Mouse (Mus musculus): ENCODE measurements around the gene Scai. TPM values are rescaled to one million over a fixed set of nuclear protein-coding genes. Genes with fewer than 3 reads are reported as not detected.
A peak's percentile ranks its signal among the peaks of the same experiment; 100 is the strongest.

The Scai gene
- polyA plus RNA-seq, 1 experiment from 2014 or later = 11.4 TPM

DNA sequence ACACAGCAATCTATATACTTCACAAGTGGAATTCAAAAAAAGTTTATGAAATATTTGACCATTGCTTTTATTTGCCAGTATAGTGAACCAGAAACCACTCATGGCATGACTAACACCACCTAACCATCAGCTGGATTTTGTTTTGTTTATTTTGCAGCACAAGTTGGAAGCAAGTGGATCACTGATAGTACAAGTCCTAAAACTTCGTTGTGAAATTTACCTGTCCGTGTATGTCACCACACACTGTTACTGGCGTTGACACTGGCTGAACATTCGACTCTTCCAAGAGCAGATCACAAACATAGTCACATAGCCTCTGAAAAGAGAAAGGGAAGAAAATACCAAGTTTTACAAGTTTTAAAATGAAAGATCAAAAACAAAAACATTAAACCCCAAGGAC, 20.2 kb upstream of the Scai start:
- ATAC-seq (replicated peaks; ENCODE audit: low FRiP score) = no peak
- no peak overlapping the region for H3K27ac ChIP-seq (ENCODE audit: low read depth, low read length)
- 96% methylated on average over 4 of the region's 4 CpGs for WGBS
- H3K9ac ChIP-seq (ENCODE audit: low read length) = no peak overlapping the region
- no peak for DNase-seq (ENCODE audit: low spot score)
- no peaks in the 10 kb centered on the region for H3K27me3 ChIP-seq (ENCODE audit: control insufficient read depth, insufficient read depth, low read length)
- no peak overlapping the region for H3K4me3 ChIP-seq (ENCODE audit: low read depth, low read length)
- H3K4me2 ChIP-seq (ENCODE audit: low read depth, low read length, severe bottlenecking) = no peak overlapping the region
- H3K36me3 ChIP-seq (ENCODE audit: control insufficient read depth, insufficient read depth, low read length) = no peaks in the 10 kb centered on the region
- no peaks in the 10 kb centered on the region for H3K9me3 ChIP-seq (ENCODE audit: control insufficient read depth, low read length)
- H3K4me1 ChIP-seq (replicated peaks; ENCODE audit: control insufficient read depth, insufficient read depth, low read length) = no peaks in the 10 kb centered on the region

DNA sequence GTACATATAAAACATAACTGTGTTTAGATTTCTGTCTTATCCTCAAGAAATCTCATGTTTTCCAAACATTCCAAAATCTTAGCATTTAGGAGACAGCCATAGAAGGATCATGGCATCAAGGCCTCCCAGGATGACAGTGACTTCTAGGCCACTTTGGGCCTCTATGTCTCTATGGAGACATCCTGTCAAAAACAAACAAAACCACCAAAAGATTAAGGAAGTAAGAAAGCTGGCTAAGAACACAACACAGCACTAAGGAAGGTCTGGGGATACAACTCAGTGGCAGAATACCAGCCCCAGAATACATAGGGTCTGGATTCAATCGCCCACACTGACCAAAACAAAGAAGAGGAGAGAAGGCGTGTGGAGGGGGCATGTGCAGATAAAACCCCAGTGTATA, 12.8 kb upstream of the Scai start:
- no peak for ATAC-seq (replicated peaks; ENCODE audit: low FRiP score)
- DNase-seq (ENCODE audit: low spot score) = no peak
- no peak overlapping the region for H3K4me3 ChIP-seq (ENCODE audit: low read depth, low read length)
- no peaks in the 10 kb centered on the region; the same call in 1 of the 2 replicates for H3K36me3 ChIP-seq (ENCODE audit: control insufficient read depth, insufficient read depth, low read length)
- no peaks in the 10 kb centered on the region for H3K9me3 ChIP-seq (ENCODE audit: control insufficient read depth, low read length)
- H3K9ac ChIP-seq (ENCODE audit: low read length) = no peak overlapping the region
- H3K27ac ChIP-seq (ENCODE audit: low read depth, low read length) = no peak overlapping the region
- 92% methylated on average over 2 of the region's 2 CpGs for WGBS
- no peak overlapping the region for H3K4me2 ChIP-seq (ENCODE audit: low read depth, low read length, severe bottlenecking)
- H3K27me3 ChIP-seq (ENCODE audit: control insufficient read depth, insufficient read depth, low read length) = no peaks in the 10 kb centered on the region
- H3K4me1 ChIP-seq (replicated peaks; ENCODE audit: control insufficient read depth, insufficient read depth, low read length) = no peaks in the 10 kb centered on the region

DNA sequence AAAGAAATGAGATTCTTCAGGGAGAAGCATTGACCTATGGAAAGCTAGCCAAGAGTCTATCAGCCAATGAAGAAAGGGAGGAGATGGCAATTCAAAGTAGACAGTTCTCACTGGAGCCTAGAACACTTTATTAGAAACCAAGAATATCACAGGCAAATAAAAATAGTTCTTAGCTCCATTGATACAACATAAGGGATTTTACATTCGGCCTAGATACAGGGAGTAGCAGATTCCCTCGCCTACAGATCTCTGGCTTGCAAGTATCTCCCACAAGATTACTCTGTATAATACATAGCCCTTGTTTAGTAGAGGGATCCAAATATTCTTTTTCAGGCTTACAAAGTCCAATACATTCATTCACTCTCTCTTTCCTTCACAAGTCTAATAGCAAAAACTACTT, 4.3 kb upstream of the Scai start:
- H3K9ac ChIP-seq (ENCODE audit: low read length) = no peak overlapping the region
- H3K36me3 ChIP-seq (ENCODE audit: control insufficient read depth, insufficient read depth, low read length) = no peaks in the 10 kb centered on the region; the same call in 1 of the 2 replicates
- H3K9me3 ChIP-seq (ENCODE audit: control insufficient read depth, low read length) = no peaks in the 10 kb centered on the region
- no peak for ATAC-seq (replicated peaks; ENCODE audit: low FRiP score)
- no peak overlapping the region for H3K27ac ChIP-seq (ENCODE audit: low read depth, low read length)
- H3K27me3 ChIP-seq (ENCODE audit: control insufficient read depth, insufficient read depth, low read length) = no peaks in the 10 kb centered on the region
- H3K4me2 ChIP-seq (ENCODE audit: low read depth, low read length, severe bottlenecking) = no peak overlapping the region
- no peaks in the 10 kb centered on the region for H3K4me1 ChIP-seq (replicated peaks; ENCODE audit: control insufficient read depth, insufficient read depth, low read length)
- WGBS = 98% methylated on average over 2 of the region's 2 CpGs
- H3K4me3 ChIP-seq (ENCODE audit: low read depth, low read length) = no peak overlapping the region
- no peak for DNase-seq (ENCODE audit: low spot score)

DNA sequence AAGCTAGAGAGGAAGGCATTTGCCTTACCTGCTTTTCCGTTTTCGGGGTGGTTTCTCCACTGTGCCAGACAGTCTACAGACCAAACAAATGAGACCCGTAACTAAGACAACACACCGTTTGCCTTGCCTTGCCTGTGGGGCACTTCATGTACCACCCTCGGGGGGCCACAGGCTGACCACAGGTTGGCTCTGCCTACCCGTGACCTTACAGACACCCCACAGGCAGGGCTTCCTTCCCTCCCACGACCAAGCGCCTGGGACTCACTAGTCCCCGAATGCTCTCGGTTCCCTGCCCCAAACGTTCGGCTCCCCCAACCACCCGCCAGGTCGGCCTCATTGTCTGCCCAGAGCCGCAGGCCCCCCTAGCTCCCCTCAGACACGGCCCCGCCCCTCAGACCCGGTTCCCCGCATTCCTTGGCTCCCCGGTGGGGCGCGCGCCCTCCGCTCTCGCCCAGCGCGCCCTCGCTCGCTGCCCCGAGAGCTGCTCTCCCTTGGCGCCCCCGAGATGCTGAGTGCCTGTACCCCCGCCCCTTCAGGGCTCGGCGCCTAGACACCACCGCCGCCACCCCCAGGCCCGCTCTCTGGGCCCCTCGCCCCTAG, 473 bp downstream of the Scai start:
- peak overlapping the region; percentile 89 for H3K4me3 ChIP-seq (ENCODE audit: low read depth, low read length)
- peak; percentile 83 for DNase-seq (ENCODE audit: low spot score)
- WGBS = under 1% methylated on average over 33 of the region's 39 CpGs

DNA sequence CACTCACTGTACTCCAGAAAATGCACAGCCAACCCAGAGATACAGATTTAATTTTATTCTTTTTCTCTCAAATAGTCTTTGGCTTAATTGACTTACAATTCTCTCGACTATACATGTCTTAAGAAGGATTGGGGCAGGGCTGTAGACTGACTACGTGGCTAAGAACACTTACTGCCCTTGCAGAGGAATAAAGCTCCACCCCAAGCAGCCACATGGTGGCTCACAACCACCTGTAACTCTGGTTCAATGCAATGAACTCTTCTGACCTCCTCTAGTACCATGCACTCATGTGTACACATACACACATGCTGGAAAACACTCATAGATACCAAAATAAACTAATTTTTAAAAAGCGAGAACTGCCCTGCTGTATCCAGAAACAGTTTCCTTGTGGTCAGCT, 4.6 kb downstream of the Scai start:
- ATAC-seq (replicated peaks; ENCODE audit: low FRiP score) (no peak), DNase-seq (ENCODE audit: low spot score) (no peak)
- WGBS = 71% methylated on average over 3 of the region's 3 CpGs
- Histone ChIP-seq H3K4me3 (ENCODE audit: low read depth, low read length) (no peak overlapping the region), H3K36me3 (ENCODE audit: control insufficient read depth, insufficient read depth, low read length) (no peaks in the 10 kb centered on the region; the same call in 1 of the 2 replicates), H3K27me3 (ENCODE audit: control insufficient read depth, insufficient read depth, low read length) (no peaks in the 10 kb centered on the region), H3K9ac (ENCODE audit: low read length) (no peak overlapping the region), H3K4me2 (ENCODE audit: low read depth, low read length, severe bottlenecking) (no peak overlapping the region), H3K4me1 (replicated peaks; ENCODE audit: control insufficient read depth, insufficient read depth, low read length) (no peaks in the 10 kb centered on the region; the same call in 1 of the 2 replicates), H3K9me3 (ENCODE audit: control insufficient read depth, low read length) (no peaks in the 10 kb centered on the region), H3K27ac (ENCODE audit: low read depth, low read length) (no peak overlapping the region)

More for the DNA sequence above, 473 bp downstream of the Scai start:
- Histone ChIP-seq H3K4me2 (ENCODE audit: low read depth, low read length, severe bottlenecking) (peak overlapping the region; percentile 77), H3K27me3 (ENCODE audit: control insufficient read depth, insufficient read depth, low read length) (no peaks in the 10 kb centered on the region), H3K4me1 (replicated peaks; ENCODE audit: control insufficient read depth, insufficient read depth, low read length) (no peaks in the 10 kb centered on the region; the same call in 1 of the 2 replicates), H3K27ac (ENCODE audit: low read depth, low read length) (peak overlapping the region; percentile 96), H3K9me3 (ENCODE audit: control insufficient read depth, low read length) (no peaks in the 10 kb centered on the region), H3K9ac (ENCODE audit: low read length) (peak overlapping the region; percentile 94), H3K36me3 (ENCODE audit: control insufficient read depth, insufficient read depth, low read length) (no peaks in the 10 kb centered on the region; the same call in 1 of the 2 replicates)
- peak; percentile 87 for ATAC-seq (replicated peaks; ENCODE audit: low FRiP score)

DNA sequence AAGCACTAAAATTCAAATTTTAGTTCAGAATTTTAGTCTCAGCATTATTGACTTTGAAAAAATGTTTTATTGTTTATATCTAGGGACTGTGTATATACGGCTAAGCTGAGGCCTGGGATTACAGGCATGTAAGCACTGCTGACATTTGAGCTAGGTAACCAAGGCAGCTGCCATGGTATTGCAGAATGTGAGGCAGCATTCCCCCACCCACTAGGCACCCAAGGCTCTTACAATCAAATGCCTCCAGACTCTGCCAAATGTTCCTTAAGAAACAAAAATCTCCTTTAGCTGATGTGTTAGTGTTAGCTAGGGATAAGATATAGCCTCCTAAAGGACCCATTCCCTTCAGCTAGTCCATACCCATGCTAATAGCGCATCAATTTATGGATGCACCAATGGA, 6.9 kb downstream of the Scai start:
- Histone ChIP-seq H3K4me2 (ENCODE audit: low read depth, low read length, severe bottlenecking) (no peak overlapping the region), H3K4me1 (replicated peaks; ENCODE audit: control insufficient read depth, insufficient read depth, low read length) (no peaks in the 10 kb centered on the region; the same call in 1 of the 2 replicates), H3K27me3 (ENCODE audit: control insufficient read depth, insufficient read depth, low read length) (no peaks in the 10 kb centered on the region), H3K4me3 (ENCODE audit: low read depth, low read length) (no peak overlapping the region), H3K36me3 (ENCODE audit: control insufficient read depth, insufficient read depth, low read length) (no peaks in the 10 kb centered on the region; the same call in 1 of the 2 replicates), H3K27ac (ENCODE audit: low read depth, low read length) (no peak overlapping the region), H3K9me3 (ENCODE audit: control insufficient read depth, low read length) (no peaks in the 10 kb centered on the region), H3K9ac (ENCODE audit: low read length) (no peak overlapping the region)
- no peak for DNase-seq (ENCODE audit: low spot score)
- 88% methylated on average over 2 of the region's 2 CpGs for WGBS
- ATAC-seq (replicated peaks; ENCODE audit: low FRiP score) = no peak

DNA sequence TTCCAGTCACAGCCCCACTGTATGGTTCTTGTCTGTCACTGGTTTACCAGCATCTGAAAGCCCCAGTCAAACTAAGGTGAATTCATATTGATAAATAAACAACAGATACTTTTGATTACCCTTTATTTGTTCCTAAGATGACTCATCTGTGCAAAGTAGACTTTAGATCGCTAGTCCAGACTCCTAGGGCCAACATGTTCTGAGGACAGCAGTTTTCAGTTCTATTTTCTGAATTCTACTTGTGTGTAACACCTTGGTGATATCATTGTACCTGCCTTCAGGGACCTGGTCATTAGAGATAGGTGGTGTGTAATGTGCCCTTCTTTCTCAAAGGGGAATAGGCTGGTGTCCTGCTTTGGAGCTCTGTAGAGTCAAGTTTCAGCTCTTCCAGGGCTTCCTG, 29.5 kb downstream of the Scai start:
- Histone ChIP-seq H3K9me3 (ENCODE audit: control insufficient read depth, low read length) (no peaks in the 10 kb centered on the region), H3K27me3 (ENCODE audit: control insufficient read depth, insufficient read depth, low read length) (no peaks in the 10 kb centered on the region), H3K4me3 (ENCODE audit: low read depth, low read length) (no peak overlapping the region), H3K4me1 (replicated peaks; ENCODE audit: control insufficient read depth, insufficient read depth, low read length) (no peaks in the 10 kb centered on the region), H3K27ac (ENCODE audit: low read depth, low read length) (no peak overlapping the region), H3K4me2 (ENCODE audit: low read depth, low read length, severe bottlenecking) (no peak overlapping the region), H3K9ac (ENCODE audit: low read length) (no peak overlapping the region), H3K36me3 (ENCODE audit: control insufficient read depth, insufficient read depth, low read length) (no peaks in the 10 kb centered on the region)
- no peak for ATAC-seq (replicated peaks; ENCODE audit: low FRiP score)
- DNase-seq (ENCODE audit: low spot score) = no peak
- 93% methylated on average over 1 of the region's 1 CpGs for WGBS

DNA sequence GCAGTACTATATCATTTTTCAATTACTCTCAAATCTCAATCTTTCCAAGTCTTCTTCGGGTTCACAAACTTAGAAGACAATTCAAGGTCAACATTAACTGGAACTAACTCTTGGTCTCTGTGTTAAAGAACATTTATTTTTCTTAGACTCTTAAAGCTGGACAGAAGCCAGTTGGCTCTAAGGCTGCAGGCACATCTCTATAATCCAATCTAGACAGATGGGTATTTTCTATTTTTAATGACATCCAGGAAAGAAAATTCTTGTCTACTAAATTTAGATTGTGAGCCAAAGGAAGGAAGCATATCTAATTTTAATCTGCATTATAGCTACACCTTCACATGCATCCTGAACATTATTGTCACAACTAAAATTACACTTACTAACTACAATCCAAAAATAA, 32.6 kb downstream of the Scai start:
- 81% methylated on average over 1 of the region's 1 CpGs for WGBS

DNA sequence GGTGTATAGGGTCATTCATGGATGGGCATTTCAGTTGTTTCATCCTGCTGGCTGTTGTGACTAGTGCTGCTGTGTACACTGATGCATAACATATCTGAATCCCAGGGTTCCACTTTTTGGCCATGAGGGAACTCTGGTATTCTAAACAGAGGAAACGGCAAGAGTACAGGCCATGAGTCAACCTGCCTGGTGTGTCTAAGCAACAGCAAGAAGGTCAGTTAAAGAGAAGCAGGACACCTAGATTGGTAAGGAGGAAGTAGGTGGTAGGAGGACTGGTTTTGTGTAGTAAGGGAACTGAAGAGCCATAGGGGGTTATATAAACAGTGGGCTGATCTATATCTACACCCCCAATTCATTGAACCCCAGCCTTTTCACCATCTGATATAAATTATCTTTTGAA, 33.7 kb downstream of the Scai start:
- Histone ChIP-seq H3K27ac (ENCODE audit: low read depth, low read length) (no peak overlapping the region), H3K4me1 (replicated peaks; ENCODE audit: control insufficient read depth, insufficient read depth, low read length) (no peaks in the 10 kb centered on the region), H3K36me3 (ENCODE audit: control insufficient read depth, insufficient read depth, low read length) (no peaks in the 10 kb centered on the region), H3K4me2 (ENCODE audit: low read depth, low read length, severe bottlenecking) (no peak overlapping the region), H3K9ac (ENCODE audit: low read length) (no peak overlapping the region), H3K9me3 (ENCODE audit: control insufficient read depth, low read length) (no peaks in the 10 kb centered on the region), H3K4me3 (ENCODE audit: low read depth, low read length) (no peak overlapping the region), H3K27me3 (ENCODE audit: control insufficient read depth, insufficient read depth, low read length) (no peaks in the 10 kb centered on the region)
- no peak for DNase-seq (ENCODE audit: low spot score)
- 93% methylated on average over 1 of the region's 1 CpGs for WGBS
- ATAC-seq (replicated peaks; ENCODE audit: low FRiP score) = no peak

More for the DNA sequence above, 32.6 kb downstream of the Scai start:
- Histone ChIP-seq H3K9me3 (ENCODE audit: control insufficient read depth, low read length) (no peaks in the 10 kb centered on the region), H3K4me2 (ENCODE audit: low read depth, low read length, severe bottlenecking) (no peak overlapping the region), H3K4me1 (replicated peaks; ENCODE audit: control insufficient read depth, insufficient read depth, low read length) (no peaks in the 10 kb centered on the region), H3K36me3 (ENCODE audit: control insufficient read depth, insufficient read depth, low read length) (no peaks in the 10 kb centered on the region), H3K9ac (ENCODE audit: low read length) (no peak overlapping the region), H3K4me3 (ENCODE audit: low read depth, low read length) (no peak overlapping the region), H3K27me3 (ENCODE audit: control insufficient read depth, insufficient read depth, low read length) (no peaks in the 10 kb centered on the region), H3K27ac (ENCODE audit: low read depth, low read length) (no peak overlapping the region)
- ATAC-seq (replicated peaks; ENCODE audit: low FRiP score) = no peak
- DNase-seq (ENCODE audit: low spot score) = no peak

Data from forebrain, embryonic 11.5 days (tissue).